Mouse (Mus musculus) intestine, embryonic 16.5 days (tissue): ENCODE data around the gene Dclk1. TPM values are rescaled to one million over a fixed set of nuclear protein-coding genes. Genes with fewer than 3 reads are reported as not detected.

Experiments used
- ATAC-seq: fragments of 200-750 bp; cut with Nextera tagmentation; 2 replicates; pipeline ENCODE4 v1.8.0; 2017; ENCODE audit warnings: moderate TSS enrichment, moderate library complexity
- H3K27ac ChIP-seq: fragments of 300-500 bp; sonication (generic); 2 replicates; pipeline ENCODE4 v1.5.1; 2014; ENCODE audit warnings: mild to moderate bottlenecking, low read length
- H3K27me3 ChIP-seq: fragments of 300-500 bp; sonication (generic); replicated peaks from 2 replicates; pipeline ENCODE4 v1.6.1; 2014; ENCODE audit warnings: low read length, control low read depth, mixed read lengths; ENCODE audit not compliant: control insufficient read depth, insufficient read depth
- H3K36me3 ChIP-seq: fragments of 300-500 bp; sonication (generic); 2 replicates; pipeline ENCODE4 v1.6.1; 2014; ENCODE audit warnings: low read length, control low read depth; ENCODE audit not compliant: control insufficient read depth, insufficient read depth
- H3K4me1 ChIP-seq: fragments of 300-500 bp; sonication (generic); 2 replicates; pipeline ENCODE4 v1.6.1; 2014; ENCODE audit warnings: low read length, control low read depth, mixed read lengths; ENCODE audit not compliant: control insufficient read depth, insufficient read depth
- H3K4me2 ChIP-seq: fragments of 300-500 bp; sonication (generic); 2 replicates; pipeline ENCODE4 v1.6.1; 2014; ENCODE audit warnings: low read depth, low read length, control low read depth
- H3K4me3 ChIP-seq: fragments of 300-500 bp; sonication (generic); 2 replicates; pipeline ENCODE4 v1.5.1; 2014; ENCODE audit warnings: mild to moderate bottlenecking, low read length
- H3K9ac ChIP-seq: fragments of 300-500 bp; sonication (generic); 2 replicates; pipeline ENCODE4 v1.6.1; 2014; ENCODE audit warnings: low read depth, low read length
- H3K9me3 ChIP-seq: fragments of 300-500 bp; sonication (generic); 2 replicates; pipeline ENCODE4 v1.6.1; 2016; ENCODE audit warnings: low read length, control low read depth; ENCODE audit not compliant: control insufficient read depth
- WGBS: fragments of 180-500 bp; shearing (Covaris S2); extraction: QIAGEN DNeasy Blood & Tissue Kit; methylation state at CpG from one replicate; pipeline ENCODE4 v1.1.7; 2014; 5-methylcytosine and 5-hydroxymethylcytosine counted together
- polyA plus RNA-seq: library from polyadenylated mRNA; unstranded; fragments of >200 nt; fragmentation: Nextera tagmentation; extraction: Ambion mirVana; gene quantifications from 2 replicates; pipeline ENCODE4 v1.2.1, GENCODE M21; 2015

The Dclk1 gene
- polyA plus RNA-seq, 1 experiment from 2014 or later = 11.6 TPM

GRCm38 (mm10) chr3:55443725-55444124 is 201.6 kb downstream of the Dclk1 start:
- Histone ChIP-seq H3K4me2 (no peak overlapping the region), H3K4me1 (no peaks in the 10 kb centered on the region)
- ATAC-seq = no peak

GRCm38 (mm10) chr3:55446681-55447080 is 204.5 kb downstream of the Dclk1 start:
- no peaks in the 10 kb centered on the region for H3K27me3 ChIP-seq
- no peaks in the 10 kb centered on the region for H3K9me3 ChIP-seq
- no peak for ATAC-seq
- H3K4me1 ChIP-seq = no peaks in the 10 kb centered on the region
- no peak overlapping the region for H3K4me3 ChIP-seq
- no peak overlapping the region for H3K9ac ChIP-seq
- no peak overlapping the region for H3K4me2 ChIP-seq
- H3K36me3 ChIP-seq = no peaks in the 10 kb centered on the region
- WGBS = 91% methylated on average over 7 of the region's 7 CpGs
- no peak overlapping the region for H3K27ac ChIP-seq

More at GRCm38 (mm10) chr3:55443725-55444124, 201.6 kb downstream of the Dclk1 start:
- Histone ChIP-seq H3K9ac (no peak overlapping the region), H3K27ac (no peak overlapping the region), H3K36me3 (no peaks in the 10 kb centered on the region), H3K9me3 (no peaks in the 10 kb centered on the region), H3K4me3 (no peak overlapping the region), H3K27me3 (no peaks in the 10 kb centered on the region)
- 86% methylated on average over 2 of the region's 2 CpGs for WGBS

GRCm38 (mm10) chr3:55447486-55448460 is 205.6 kb downstream of the Dclk1 start:
- WGBS = 83% methylated on average over 5 of the region's 5 CpGs

GRCm38 (mm10) chr3:55449148-55449547 is 207.0 kb downstream of the Dclk1 start:
- Histone ChIP-seq H3K27ac (no peak overlapping the region), H3K9me3 (no peaks in the 10 kb centered on the region), H3K4me3 (no peak overlapping the region), H3K4me1 (no peaks in the 10 kb centered on the region), H3K9ac (no peak overlapping the region), H3K4me2 (no peak overlapping the region), H3K36me3 (no peaks in the 10 kb centered on the region), H3K27me3 (no peaks in the 10 kb centered on the region)
- 88% methylated on average over 2 of the region's 2 CpGs for WGBS
- ATAC-seq = no peak

More at GRCm38 (mm10) chr3:55447486-55448460, 205.6 kb downstream of the Dclk1 start:
- Histone ChIP-seq H3K27ac (no peak overlapping the region), H3K4me1 (no peaks in the 10 kb centered on the region), H3K27me3 (no peaks in the 10 kb centered on the region), H3K9ac (no peak overlapping the region), H3K4me3 (no peak overlapping the region), H3K36me3 (no peaks in the 10 kb centered on the region), H3K9me3 (no peaks in the 10 kb centered on the region), H3K4me2 (no peak overlapping the region)
- no peak for ATAC-seq

GRCm38 (mm10) chr3:55451035-55451434 is 208.9 kb downstream of the Dclk1 start:
- Histone ChIP-seq H3K27me3 (no peaks in the 10 kb centered on the region), H3K9me3 (no peaks in the 10 kb centered on the region), H3K27ac (no peak overlapping the region), H3K4me2 (no peak overlapping the region), H3K4me1 (no peaks in the 10 kb centered on the region), H3K9ac (no peak overlapping the region), H3K36me3 (no peaks in the 10 kb centered on the region), H3K4me3 (no peak overlapping the region)
- no peak for ATAC-seq
- 94% methylated on average over 14 of the region's 14 CpGs for WGBS

- Histone ChIP-seq H3K27ac (no peak overlapping the region), H3K4me2 (no peak overlapping the region), H3K27me3 (no peaks in the 10 kb centered on the region), H3K4me3 (no peak overlapping the region), H3K9ac (no peak overlapping the region), H3K9me3 (no peaks in the 10 kb centered on the region), H3K4me1 (no peaks in the 10 kb centered on the region), H3K36me3 (no peaks in the 10 kb centered on the region)
- WGBS = 73% methylated on average over 3 of the region's 3 CpGs
- no peak for ATAC-seq
These were observed 209.7 kb downstream of the Dclk1 start for GRCm38 (mm10) chr3:55451877-55452276.

GRCm38 (mm10) chr3:55452464-55452863 is 210.3 kb downstream of the Dclk1 start:
- Histone ChIP-seq H3K4me1 (no peaks in the 10 kb centered on the region), H3K4me3 (no peak overlapping the region), H3K4me2 (no peak overlapping the region), H3K27me3 (no peaks in the 10 kb centered on the region), H3K9me3 (no peaks in the 10 kb centered on the region), H3K36me3 (no peaks in the 10 kb centered on the region), H3K27ac (no peak overlapping the region), H3K9ac (no peak overlapping the region)
- no peak for ATAC-seq
- WGBS = 89% methylated on average over 2 of the region's 2 CpGs

GRCm38 (mm10) chr3:55461092-55461491 is 218.9 kb downstream of the Dclk1 start:
- H3K27me3 ChIP-seq = no peaks in the 10 kb centered on the region
- H3K4me3 ChIP-seq = no peak overlapping the region
- no peaks in the 10 kb centered on the region for H3K36me3 ChIP-seq
- WGBS = 62% methylated on average over 3 of the region's 3 CpGs
- no peaks in the 10 kb centered on the region for H3K9me3 ChIP-seq
- no peak overlapping the region for H3K27ac ChIP-seq
- peaks cover 4% of the 10 kb centered on the region; the same call in 1 of the 2 replicates for H3K4me1 ChIP-seq
- ATAC-seq = no peak
- H3K4me2 ChIP-seq = peak overlapping the region; percentile 59; the same call in 1 of the 2 replicates
- no peak overlapping the region for H3K9ac ChIP-seq

GRCm38 (mm10) chr3:55461685-55462655 is 219.8 kb downstream of the Dclk1 start:
- H3K4me3 ChIP-seq = peak overlapping the region; percentile 29
- H3K9me3 ChIP-seq = no peaks in the 10 kb centered on the region
- ATAC-seq = peak; percentile 50; the same call in 1 of the 2 replicates
- H3K36me3 ChIP-seq = no peaks in the 10 kb centered on the region
- peaks cover 4% of the 10 kb centered on the region; the same call in 1 of the 2 replicates for H3K4me1 ChIP-seq
- peak overlapping the region; percentile 59 for H3K4me2 ChIP-seq
- H3K27ac ChIP-seq = no peak overlapping the region
- WGBS = 2% methylated on average over 17 of the region's 17 CpGs
- peak overlapping the region; percentile 40; the same call in 1 of the 2 replicates for H3K9ac ChIP-seq
- H3K27me3 ChIP-seq = no peaks in the 10 kb centered on the region
